In genomic region chr5:53307437-53307836, GRCm38 (mm10) we compare ENCODE assay signal across 20 mouse cellular contexts.
"Had no signal": no experiment of that assay in that cellular context is flagged by ENCODE, and none has a peak within 500 bp of the region (broad histone marks: within the 10 kb centered on the region; RNA-seq: fewer than 3 reads in every experiment).

No protein-coding gene starts in this region.

- DNase-seq: heart, adult 2 months; heart, postnatal 10 days; heart, postnatal 4 days; kidney, adult 18-20 months; kidney, adult 8-10 months; kidney, postnatal 10 days; kidney, postnatal 25 days; kidney, postnatal 4 days; liver; liver, embryonic 13.5 days had no signal

- H3K4me3 ChIP-seq: heart, adult 2 months; heart, embryonic 10.5 days; heart, embryonic 12.5 days; hindbrain, embryonic 10.5 days; hindbrain, embryonic 12.5 days; intestine, embryonic 15.5 days; layer of hippocampus, adult 2 months; left cerebral cortex, adult 2 months; limb, embryonic 10.5 days; limb, embryonic 12.5 days; liver, embryonic 13.5 days had no signal

- H3K27ac ChIP-seq: heart, adult 2 months; heart, embryonic 10.5 days; hindbrain, embryonic 10.5 days; hindbrain, embryonic 12.5 days; hindbrain, embryonic 14.5 days; intestine, embryonic 15.5 days; layer of hippocampus, adult 2 months; left cerebral cortex, adult 2 months; limb, embryonic 10.5 days; limb, embryonic 12.5 days; liver, embryonic 13.5 days had no signal
